Comparison of ENCODE assay signal across 27 mouse cellular contexts in genomic region chr9:59542766-59543324, GRCm38 (mm10). TPM values are rescaled to one million over a fixed set of nuclear protein-coding genes. Genes with fewer than 3 reads are reported as not detected.
DNase-seq lines count a peak whose midpoint lies in the region; ATAC-seq and TF ChIP-seq lines count a peak whose summit lies in the region.
"Had no signal": no experiment of that assay in that cellular context is flagged by ENCODE, and none has a peak within 500 bp of the region (broad histone marks: within the 10 kb centered on the region; RNA-seq: fewer than 3 reads in every experiment).

No protein-coding gene starts in this region.

- peaks cover 40% of the 10 kb centered on the region for H3K4me1 ChIP-seq in heart, embryonic 13.5 days
- H3K4me1 ChIP-seq in megakaryocyte, embryonic 14.5 days = peaks cover 79% of the 10 kb centered on the region
- peaks cover 31% of the 10 kb centered on the region for H3K4me1 ChIP-seq in liver, embryonic 15.5 days (replicated peaks)

- no peak for DNase-seq in heart, adult 9 months (ENCODE audit: low spot score in 2 of 2)
- no peak for DNase-seq in urinary bladder, adult 18-20 months (ENCODE audit: low spot score in 2 of 2)
- DNase-seq in frontal cortex, postnatal 36 days (ENCODE audit: low spot score in 2 of 2) = no peak
- DNase-seq: adrenal gland, postnatal 36 days; cerebellum, postnatal 14 days; heart, postnatal 36 days; right cerebral cortex, adult 18-20 months; thymus, adult 18-20 months had no signal

- H3K27me3 ChIP-seq in heart, embryonic 13.5 days (replicated peaks) = no peaks in the 10 kb centered on the region
- no peaks in the 10 kb centered on the region for H3K27me3 ChIP-seq in megakaryocyte, embryonic 14.5 days (replicated peaks)
- peaks cover 12% of the 10 kb centered on the region; the same call in 1 of the 2 replicates for H3K27me3 ChIP-seq in liver, embryonic 15.5 days
- no peaks in the 10 kb centered on the region for H3K27me3 ChIP-seq in myocyte (ENCODE audit: control insufficient read depth, insufficient read depth, insufficient read length)
- H3K27me3 ChIP-seq: embryonic facial prominence, embryonic 13.5 days; forebrain, embryonic 15.5 days; lung, embryonic 15.5 days; neural tube, embryonic 12.5 days had no signal

- no peak overlapping the region for H3K27ac ChIP-seq in heart, embryonic 13.5 days (replicated peaks)
- H3K27ac ChIP-seq in liver, embryonic 15.5 days (replicated peaks) = no peak overlapping the region
- H3K27ac ChIP-seq: embryonic facial prominence, embryonic 13.5 days; forebrain, embryonic 15.5 days; hindbrain, embryonic 14.5 days; lung, embryonic 15.5 days; midbrain, embryonic 12.5 days; neural tube, embryonic 12.5 days had no signal

- H3ac ChIP-seq in myocyte (ENCODE audit: control insufficient read depth, insufficient read length) = no peak overlapping the region

- H3K9ac ChIP-seq in heart, embryonic 13.5 days = no peak overlapping the region
- H3K9ac ChIP-seq in liver, embryonic 15.5 days = no peak overlapping the region
- H3K9ac ChIP-seq: embryonic facial prominence, embryonic 13.5 days; forebrain, embryonic 15.5 days; hindbrain, embryonic 14.5 days; lung, embryonic 15.5 days; midbrain, embryonic 12.5 days; neural tube, embryonic 12.5 days had no signal

- peaks cover 6% of the 10 kb centered on the region for H3K36me3 ChIP-seq in heart, embryonic 13.5 days
- H3K36me3 ChIP-seq in megakaryocyte, embryonic 14.5 days (replicated peaks; ENCODE audit: low read length) = peaks cover 47% of the 10 kb centered on the region
- no peaks in the 10 kb centered on the region for H3K36me3 ChIP-seq in liver, embryonic 15.5 days (replicated peaks)
- peaks cover 5% of the 10 kb centered on the region for H3K36me3 ChIP-seq in myocyte (ENCODE audit: control insufficient read depth, insufficient read depth)
- H3K36me3 ChIP-seq: embryonic facial prominence, embryonic 13.5 days; forebrain, embryonic 15.5 days; G1E; lung, embryonic 15.5 days; midbrain, embryonic 12.5 days; neural tube, embryonic 12.5 days had no signal

- no peak for TF ChIP-seq POLR2A in myocyte (IDR thresholded peaks at IDR 0.05; ENCODE audit: insufficient read length, low read depth)

- no peaks in the 10 kb centered on the region for H3K9me3 ChIP-seq in heart, embryonic 13.5 days
- H3K9me3 ChIP-seq in megakaryocyte, embryonic 14.5 days = no peaks in the 10 kb centered on the region
- H3K9me3 ChIP-seq in liver, embryonic 15.5 days (replicated peaks) = no peaks in the 10 kb centered on the region
- H3K9me3 ChIP-seq: embryonic facial prominence, embryonic 13.5 days; forebrain, embryonic 15.5 days; G1E; lung, embryonic 15.5 days; midbrain, embryonic 12.5 days; neural tube, embryonic 12.5 days had no signal

- H3K79me2 ChIP-seq in myocyte (ENCODE audit: control insufficient read depth, insufficient read depth) = peaks cover 66% of the 10 kb centered on the region

- no peak overlapping the region for H3K4me3 ChIP-seq in heart, embryonic 13.5 days
- H3K4me3 ChIP-seq in megakaryocyte, embryonic 14.5 days (replicated peaks) = peak overlapping the region; percentile 91
- no peak overlapping the region for H3K4me3 ChIP-seq in liver, embryonic 15.5 days (replicated peaks)
- H3K4me3 ChIP-seq in myocyte = no peak overlapping the region
- H3K4me3 ChIP-seq: embryonic facial prominence, embryonic 13.5 days; forebrain, embryonic 15.5 days; lung, embryonic 15.5 days; midbrain, embryonic 12.5 days; neural tube, embryonic 12.5 days had no signal

- ATAC-seq in heart, embryonic 13.5 days (ENCODE audit: extremely low read depth, insufficient number of reproducible peaks, low FRiP score, low TSS enrichment) = no peak
- no peak for ATAC-seq in megakaryocyte, adult 5-6 weeks (ENCODE audit: poor library complexity, severe bottlenecking)
- no peak for ATAC-seq in liver, embryonic 15.5 days (ENCODE audit: insufficient read depth)
- ATAC-seq: activated CD4-positive, CD25-positive, alpha-beta regulatory T cell, adult 4 months; forebrain, embryonic 15.5 days had no signal

- H3K4me2 ChIP-seq in heart, embryonic 13.5 days = 0 out of 2 replicates have a peak overlapping the region, but pooled peaks have one; percentile 7
- peak overlapping the region; percentile 4; the same call in 1 of the 2 replicates for H3K4me2 ChIP-seq in liver, embryonic 15.5 days
- H3K4me2 ChIP-seq in myocyte (ENCODE audit: low read depth) = peak overlapping the region; percentile 84
- H3K4me2 ChIP-seq: embryonic facial prominence, embryonic 13.5 days; forebrain, embryonic 15.5 days; heart, embryonic 11.5 days; hindbrain, embryonic 14.5 days; lung, embryonic 15.5 days; midbrain, embryonic 12.5 days; neural tube, embryonic 12.5 days had no signal

TF ChIP-seq in myocyte, 11 proteins besides CTCF, POLR2A, EP300 and RAD21:
- TF ChIP-seq CEBPB (IDR thresholded peaks at IDR 0.05; ENCODE audit: insufficient read depth, poor library complexity, severe bottlenecking) (no peak), MAX (IDR thresholded peaks at IDR 0.05; ENCODE audit: low read depth) (no peak), E2F4 (IDR thresholded peaks at IDR 0.05; ENCODE audit: insufficient read depth) (no peak), TCF3 (IDR thresholded peaks at IDR 0.05; ENCODE audit: insufficient read length, low read depth) (no peak), SRF (IDR thresholded peaks at IDR 0.05; ENCODE audit: control insufficient read depth, insufficient read length, low read depth) (no peak), USF1 (IDR thresholded peaks at IDR 0.05; ENCODE audit: low read depth) (no peak), POLR2AphosphoS2 (IDR thresholded peaks at IDR 0.05; ENCODE audit: insufficient read length, low read depth) (no peak), MYOD1 (IDR thresholded peaks at IDR 0.05; ENCODE audit: control insufficient read depth in 1 of 3, insufficient read length in 2 of 3, low read depth in 2 of 3) (no peak), MYOG (IDR thresholded peaks at IDR 0.05; ENCODE audit: control insufficient read depth in 1 of 3, insufficient read depth in 1 of 3, insufficient read length in 2 of 3, low read depth in 2 of 3) (no peak), REST (IDR thresholded peaks at IDR 0.05; ENCODE audit: insufficient read depth, insufficient read length) (no peak), TCF12 (IDR thresholded peaks at IDR 0.05; ENCODE audit: insufficient read depth, poor library complexity, severe bottlenecking) (no peak)

RNA-seq across cellular contexts. Expression of gene Tmem202, which starts 3.2 kb away (rescaled TPM):
- 0.32 and 0.36 TPM in 2 replicates for polyA plus RNA-seq in heart, embryonic 13.5 days (2015; fragmentation: Nextera tagmentation; extraction: Ambion mirVana)
- 0.11 TPM in 1 of 2 replicates, not detected in the other for polyA plus RNA-seq in megakaryocyte, embryonic 14.5 days (2012; ENCODE audit: insufficient read depth, low replicate concordance)
- total RNA-seq in megakaryocyte, adult 5-6 weeks (2015) = 0.75 and 1.4 TPM in 2 replicates
- total RNA-seq in megakaryocyte, adult 5-6 weeks (2017) = 0.41 and 0.59 TPM in 2 replicates
- 0.08 TPM in 1 of 2 replicates, not detected in the other for polyA plus RNA-seq in liver, embryonic 15.5 days (2015; fragmentation: Nextera tagmentation; extraction: Ambion mirVana)
- 1.2 TPM for polyA plus RNA-seq in myocyte (2012; fragmentation: generic; extraction: Trizol)
- total RNA-seq: G1E; monocyte, adult 5-6 weeks had no signal
- polyA plus RNA-seq: activated CD4-positive, CD25-positive, alpha-beta regulatory T cell, adult 4 months; embryonic facial prominence, embryonic 13.5 days; G1E; intestine, embryonic 14.5 days; kidney, embryonic 16.5 days; large intestine, adult 2 months; lung, embryonic 15.5 days; midbrain, embryonic 12.5 days; neural tube, embryonic 12.5 days had no signal

RNA-seq across cellular contexts. Expression of gene Hexa, which starts 3.5 kb away (rescaled TPM):
- 74.6 and 77.5 TPM in 2 replicates for polyA plus RNA-seq in heart, embryonic 13.5 days (2015; fragmentation: Nextera tagmentation; extraction: Ambion mirVana)
- 125 and 176 TPM in 2 replicates for polyA plus RNA-seq in megakaryocyte, embryonic 14.5 days (2012; ENCODE audit: insufficient read depth, low replicate concordance)
- 159 and 162 TPM in 2 replicates for total RNA-seq in megakaryocyte, adult 5-6 weeks (2015)
- 252 and 269 TPM in 2 replicates for total RNA-seq in megakaryocyte, adult 5-6 weeks (2017)
- 34.9 and 36.6 TPM in 2 replicates for polyA plus RNA-seq in liver, embryonic 15.5 days (2015; fragmentation: Nextera tagmentation; extraction: Ambion mirVana)
- polyA plus RNA-seq in myocyte (2012; fragmentation: generic; extraction: Trizol) = 131 TPM

RNA-seq across cellular contexts. Expression of gene Celf6, which starts 34.9 kb away (rescaled TPM):
- 0.11 and 0.23 TPM in 2 replicates for polyA plus RNA-seq in heart, embryonic 13.5 days (2015; fragmentation: Nextera tagmentation; extraction: Ambion mirVana)
- polyA plus RNA-seq in megakaryocyte, embryonic 14.5 days (2012; ENCODE audit: insufficient read depth, low replicate concordance) = 2.1 TPM in 1 of 2 replicates, not detected in the other
- total RNA-seq in megakaryocyte, adult 5-6 weeks (2015) = not detected in 2 replicates
- not detected in 2 replicates for total RNA-seq in megakaryocyte, adult 5-6 weeks (2017)
- 0.03 TPM in 1 of 2 replicates, not detected in the other for polyA plus RNA-seq in liver, embryonic 15.5 days (2015; fragmentation: Nextera tagmentation; extraction: Ambion mirVana)
- not detected for polyA plus RNA-seq in myocyte (2012; fragmentation: generic; extraction: Trizol)
- total RNA-seq: G1E; heart, postnatal 36 days; monocyte, adult 5-6 weeks had no signal
- polyA plus RNA-seq: activated CD4-positive, CD25-positive, alpha-beta regulatory T cell, adult 4 months; G1E; limb, embryonic 11.5 days had no signal

RNA-seq across cellular contexts. Expression of gene Arih1, which starts 56.4 kb away (rescaled TPM):
- 14.0 and 14.5 TPM in 2 replicates for polyA plus RNA-seq in heart, embryonic 13.5 days (2015; fragmentation: Nextera tagmentation; extraction: Ambion mirVana)
- 15.7 and 16.8 TPM in 2 replicates for polyA plus RNA-seq in megakaryocyte, embryonic 14.5 days (2012; ENCODE audit: insufficient read depth, low replicate concordance)
- total RNA-seq in megakaryocyte, adult 5-6 weeks (2015) = 84.9 and 95.7 TPM in 2 replicates
- 71.7 and 94.6 TPM in 2 replicates for total RNA-seq in megakaryocyte, adult 5-6 weeks (2017)
- polyA plus RNA-seq in liver, embryonic 15.5 days (2015; fragmentation: Nextera tagmentation; extraction: Ambion mirVana) = 5.8 and 6.5 TPM in 2 replicates
- polyA plus RNA-seq in myocyte (2012; fragmentation: generic; extraction: Trizol) = 38.1 TPM

Comparison
In these comparisons a context has a peak if more than half of its experiments do, and no peak if none do; other contexts are left out.
1. H3K4me2 ChIP-seq: peak in every context shown above with its lines; median percentile 84 in myocyte; 7 in heart, embryonic 13.5 days; 4 in liver, embryonic 15.5 days.